8 mouse cellular contexts compared by ENCODE assay signal in the genomic region with DNA sequence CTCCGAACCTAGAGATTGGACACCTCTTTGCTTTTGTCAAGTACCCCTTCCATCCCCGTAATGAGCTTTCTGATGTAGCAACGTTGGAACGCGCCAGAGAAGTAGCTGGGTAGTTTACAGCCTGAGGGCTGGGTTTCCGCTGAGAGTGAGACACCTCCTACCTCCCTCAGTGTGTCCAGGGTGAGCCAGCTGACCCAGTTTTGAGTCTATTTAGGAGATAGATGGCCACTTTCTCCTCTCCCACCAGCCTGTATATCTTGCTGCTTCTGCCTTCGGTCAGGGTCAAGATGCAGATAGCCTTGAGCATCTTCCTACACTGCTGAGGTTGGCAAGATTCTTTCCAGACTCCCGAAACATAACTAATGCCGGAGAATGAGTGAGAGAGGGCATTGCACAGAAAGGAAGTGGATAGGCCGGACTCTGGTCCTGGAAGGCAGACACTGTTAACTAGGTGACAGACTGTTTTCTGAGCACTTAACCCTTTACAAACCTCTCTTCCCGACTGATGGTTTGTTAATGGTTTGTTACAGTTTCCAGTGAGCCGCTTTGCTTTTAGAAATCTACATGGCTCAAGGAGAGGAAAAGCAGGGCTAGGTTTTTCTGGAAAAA.
DNase-seq lines count a peak whose midpoint lies in the region; ATAC-seq lines count a peak whose summit lies in the region.

No protein-coding gene starts in this region.

- WGBS in embryonic facial prominence, embryonic 14.5 days, result 37% methylated on average over 12 of the region's 12 CpGs
- WGBS in limb, embryonic 13.5 days, result 23% methylated on average over 12 of the region's 12 CpGs
- 75% methylated on average over 12 of the region's 12 CpGs for WGBS in forebrain, embryonic 12.5 days

- DNase-seq in frontal cortex, postnatal 14 days (ENCODE audit: low spot score in 2 of 2), result no peak
- peak; percentile 75 for DNase-seq in Muller cell, postnatal 12 days (ENCODE audit: inconsistent ontology term)
- no peak for DNase-seq in embryonic facial prominence, embryonic 14.5 days (ENCODE audit: low spot score)
- DNase-seq in right cerebral cortex, postnatal 36 days (ENCODE audit: low spot score in 2 of 2), result no peak

- peaks cover 8% of the 10 kb centered on the region for H3K4me1 ChIP-seq in embryonic facial prominence, embryonic 14.5 days (ENCODE audit: control insufficient read depth, insufficient read depth, low read length)
- peaks cover 31% of the 10 kb centered on the region for H3K4me1 ChIP-seq in limb, embryonic 13.5 days
- no peaks in the 10 kb centered on the region for H3K4me1 ChIP-seq in forebrain, embryonic 12.5 days

- no peak overlapping the region for H3K4me2 ChIP-seq in embryonic facial prominence, embryonic 14.5 days (ENCODE audit: low read depth, low read length)
- H3K4me2 ChIP-seq in limb, embryonic 13.5 days (replicated peaks), result peak overlapping the region; percentile 27
- H3K4me2 ChIP-seq in forebrain, embryonic 12.5 days, result no peak overlapping the region

- H3K9ac ChIP-seq in embryonic facial prominence, embryonic 14.5 days (ENCODE audit: low read depth, low read length), result no peak overlapping the region
- no peak overlapping the region for H3K9ac ChIP-seq in limb, embryonic 13.5 days
- no peak overlapping the region for H3K9ac ChIP-seq in forebrain, embryonic 12.5 days

- H3K4me3 ChIP-seq in embryonic facial prominence, embryonic 14.5 days (ENCODE audit: low read depth, low read length), result no peak overlapping the region
- no peak overlapping the region for H3K4me3 ChIP-seq in limb, embryonic 13.5 days
- no peak overlapping the region for H3K4me3 ChIP-seq in forebrain, embryonic 12.5 days (replicated peaks)

- peak; percentile 18 for ATAC-seq in frontal cortex, adult (ENCODE audit: low TSS enrichment)
- 0 out of 2 replicates have a peak, but pooled peaks have one; percentile 32 for ATAC-seq in embryonic facial prominence, embryonic 14.5 days (ENCODE audit: low read depth)
- no peak for ATAC-seq in limb, embryonic 13.5 days (ENCODE audit: low FRiP score, low read depth)
- ATAC-seq in forebrain, embryonic 12.5 days (ENCODE audit: low FRiP score), result no peak
- no peak for ATAC-seq in inflammation-experienced regulatory T-cells, adult 6 months

- H3K27ac ChIP-seq in embryonic facial prominence, embryonic 14.5 days (replicated peaks; ENCODE audit: low read depth, low read length), result no peak overlapping the region
- H3K27ac ChIP-seq in limb, embryonic 13.5 days, result no peak overlapping the region
- no peak overlapping the region for H3K27ac ChIP-seq in forebrain, embryonic 12.5 days

- H3K9me3 ChIP-seq in embryonic facial prominence, embryonic 14.5 days (ENCODE audit: control insufficient read depth, low read length), result no peaks in the 10 kb centered on the region
- H3K9me3 ChIP-seq in limb, embryonic 13.5 days, result no peaks in the 10 kb centered on the region
- no peaks in the 10 kb centered on the region for H3K9me3 ChIP-seq in forebrain, embryonic 12.5 days

- no peaks in the 10 kb centered on the region for H3K36me3 ChIP-seq in embryonic facial prominence, embryonic 14.5 days (ENCODE audit: control insufficient read depth, insufficient read depth, low read length)
- no peaks in the 10 kb centered on the region for H3K36me3 ChIP-seq in limb, embryonic 13.5 days
- H3K36me3 ChIP-seq in forebrain, embryonic 12.5 days (replicated peaks), result no peaks in the 10 kb centered on the region

- no peaks in the 10 kb centered on the region for H3K27me3 ChIP-seq in embryonic facial prominence, embryonic 14.5 days (replicated peaks; ENCODE audit: control insufficient read depth, insufficient read depth, low read length)
- H3K27me3 ChIP-seq in limb, embryonic 13.5 days, result no peaks in the 10 kb centered on the region
- no peaks in the 10 kb centered on the region for H3K27me3 ChIP-seq in forebrain, embryonic 12.5 days

Comparison
In these comparisons a context has a peak if more than half of its experiments do, and no peak if none do; other contexts are left out.
1. ATAC-seq: peak in frontal cortex, adult (single experiment) and embryonic facial prominence, embryonic 14.5 days (single experiment); none in limb, embryonic 13.5 days (single experiment), forebrain, embryonic 12.5 days (single experiment) and inflammation-experienced regulatory T-cells, adult 6 months (single experiment).